Mouse (Mus musculus) gastrocnemius, adult 2 months (tissue): ENCODE measurements around the gene Elf1. TPM values are rescaled to one million over a fixed set of nuclear protein-coding genes. Genes with fewer than 3 reads are reported as not detected.
"Not testable (repeated sequence)": the region's sequence is repeated elsewhere in the genome, so short reads cannot be mapped to it uniquely, and the experiment has no call there.

Experiments
- DNase-seq: peaks from one replicate; pipeline ENCODE4 v3.0.0; 2022
- H3K27ac ChIP-seq: fragments of 200-600 bp; 2 replicates; pipeline ENCODE4 v1.8.1; 2022; ENCODE audit warnings: mild to moderate bottlenecking
- H3K4me3 ChIP-seq: fragments of 200-600 bp; 2 replicates; pipeline ENCODE4 v1.8.1; 2022; ENCODE audit warnings: mild to moderate bottlenecking, moderate library complexity
- CTCF ChIP-seq: fragments of 200-600 bp; IDR thresholded peaks from 2 replicates; pipeline ENCODE4 v1.8.1; 2022; ENCODE audit warnings: antibody characterized with exemption, mild to moderate bottlenecking, moderate library complexity
- intact Hi-C: fragments of 180-260 bp; cut with DNase I; formaldehyde crosslinking; loops from one replicate; pipeline ENCODE4 v1.15.1; 2025
- long read RNA-seq, 2 experiments: library from polyadenylated mRNA; stranded (forward); transcript quantifications; one replicate each; pipeline ENCODE4 v2.0.0; 2021
- total RNA-seq, 2 experiments: library from RNA; stranded (reverse); gene quantifications; 2 replicates each; pipeline ENCODE4 v1.2.3; 2021

Gene Elf1
- total RNA-seq, result 1 to 10 TPM; 4.6 to 6.0 TPM
- long read RNA-seq, experiment 1, full-length matches to known transcripts, result 4 of 7 reads
- long read RNA-seq, experiment 1, partial matches to known transcripts, result 1 of 7 reads
- long read RNA-seq, experiment 1, other reads (novel, unspliced or antisense), result 2 of 7 reads
- long read RNA-seq, experiment 2, full-length matches to known transcripts, result 1 of 4 reads
- long read RNA-seq, experiment 2, partial matches to known transcripts, result 1 of 4 reads
- long read RNA-seq, experiment 2, other reads (novel, unspliced or antisense), result 2 of 4 reads

GRCm38 (mm10) chr14:79480624-79481338 is at the start of gene Elf1:
Gene Elf1 (plus strand): TSS chr14:79481194.
- DNase-seq, result peak; percentile 98
- TF ChIP-seq CTCF, result peak; percentile 23
- intact Hi-C loops, result loop anchor here (2.0 to 5.0 kb wide), 2 partner anchors 88 to 108 kb away; partner anchors contain the start of gene Naa16
- Histone ChIP-seq H3K4me3 (peak within 1 kb of the TSS; percentile 100), H3K27ac (peak within 1 kb of the TSS; percentile 100)

GRCm38 (mm10) chr14:79434068-79434467 is 46.9 kb upstream of the Elf1 start:
- Histone ChIP-seq H3K4me3 (no peak overlapping the region), H3K27ac (no peak overlapping the region)
- no peak for DNase-seq
- intact Hi-C loops, result no loop called here
- no peak for TF ChIP-seq CTCF

- DNase-seq, result no peak
- Histone ChIP-seq H3K27ac (no peak overlapping the region), H3K4me3 (no peak overlapping the region)
- intact Hi-C loops, result no loop called here
- TF ChIP-seq CTCF, result no peak
Observed at GRCm38 (mm10) chr14:79440655-79441054, 40.3 kb upstream of the Elf1 start.

- no peak for TF ChIP-seq CTCF
- intact Hi-C loops, result no loop called here
- no peak for DNase-seq
- Histone ChIP-seq H3K27ac (no peak overlapping the region), H3K4me3 (no peak overlapping the region)
Observed at GRCm38 (mm10) chr14:79441441-79441840, 39.6 kb upstream of the Elf1 start.

- H3K27ac ChIP-seq, result no peak overlapping the region
- no peak for DNase-seq
- no peak overlapping the region for H3K4me3 ChIP-seq
- intact Hi-C loops, result no loop called here
- TF ChIP-seq CTCF, result no peak
Observed at GRCm38 (mm10) chr14:79444601-79445000, 36.4 kb upstream of the Elf1 start.

- intact Hi-C loops, result no loop called here
- no peak for DNase-seq
- H3K27ac ChIP-seq, result no peak overlapping the region
- no peak overlapping the region for H3K4me3 ChIP-seq
- TF ChIP-seq CTCF, result no peak
Observed at GRCm38 (mm10) chr14:79445055-79445620, 35.9 kb upstream of the Elf1 start.

- intact Hi-C loops, result not testable (repeated sequence)
- Histone ChIP-seq H3K27ac (peak within 1 kb of the TSS; percentile 69), H3K4me3 (peak within 1 kb of the TSS; percentile 73)
- DNase-seq, result peak; percentile 80
Observed at GRCm38 (mm10) chr14:79451681-79452590, 29.1 kb upstream of the Elf1 start, which contains the start of gene Kbtbd6. Gene Kbtbd6 (plus strand): TSS chr14:79451835.

- H3K4me3 ChIP-seq, intact Hi-C loops, DNase-seq, H3K27ac ChIP-seq: not testable (repeated sequence)
Observed at GRCm38 (mm10) chr14:79452591-79452934, 28.4 kb upstream of the Elf1 start.

GRCm38 (mm10) chr14:79460401-79460800 is 20.6 kb upstream of the Elf1 start:
- no peak overlapping the region for H3K27ac ChIP-seq
- no peak overlapping the region for H3K4me3 ChIP-seq
- intact Hi-C loops, result no loop called here
- no peak for DNase-seq
- TF ChIP-seq CTCF, result no peak

GRCm38 (mm10) chr14:79460988-79461387 is 20.0 kb upstream of the Elf1 start:
- intact Hi-C loops, result no loop called here
- no peak for TF ChIP-seq CTCF
- no peak overlapping the region for H3K27ac ChIP-seq
- H3K4me3 ChIP-seq, result no peak overlapping the region
- DNase-seq, result no peak

GRCm38 (mm10) chr14:79465623-79466022 is 15.4 kb upstream of the Elf1 start:
- TF ChIP-seq CTCF, result no peak
- no peak for DNase-seq
- intact Hi-C loops, result loop anchor here (5.0 kb wide), 1 partner anchor 343 kb away; no protein-coding TSS in a partner anchor
- Histone ChIP-seq H3K27ac (no peak overlapping the region), H3K4me3 (no peak overlapping the region)

- TF ChIP-seq CTCF, result peak; percentile 82
- no peak overlapping the region for H3K4me3 ChIP-seq
- intact Hi-C loops, result loop anchor here (2.0 to 5.0 kb wide), 2 partner anchors 71 to 345 kb away; partner anchors contain the start of gene Mtrf1
- DNase-seq, result peak; percentile 71
- no peak overlapping the region for H3K27ac ChIP-seq
Observed at GRCm38 (mm10) chr14:79467621-79468020, 13.4 kb upstream of the Elf1 start.
